Mouse (Mus musculus): ENCODE data around the gene Gm3594.
"Not testable (repeated sequence)": the region's sequence is repeated elsewhere in the genome, so short reads cannot be mapped to it uniquely, and the experiment has no call there.

The Gm3594 gene

DNA sequence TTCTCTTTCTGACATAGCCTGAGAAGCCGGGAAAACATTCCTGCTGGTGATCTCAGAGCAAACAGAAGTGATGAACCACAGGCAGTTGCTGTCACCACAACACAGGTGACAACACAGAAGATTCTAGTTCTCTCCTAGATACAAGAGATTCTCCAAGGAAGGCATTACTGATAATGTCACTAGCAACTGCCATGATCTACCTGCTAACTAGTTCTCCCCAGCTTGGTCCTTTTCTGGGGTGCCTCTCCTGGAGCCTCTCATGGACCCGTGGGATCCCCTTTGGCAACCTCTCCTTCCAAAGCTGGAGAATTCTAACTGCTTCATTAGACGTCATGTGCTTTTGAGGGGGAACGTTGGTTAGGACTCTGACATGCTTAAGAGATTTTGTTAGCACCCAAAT is at the start of gene Gm3594:
Gm3594 (minus strand) TSS at position 101 of the 400 bp plus-strand sequence.
- not testable (repeated sequence) for DNase-seq

DNA sequence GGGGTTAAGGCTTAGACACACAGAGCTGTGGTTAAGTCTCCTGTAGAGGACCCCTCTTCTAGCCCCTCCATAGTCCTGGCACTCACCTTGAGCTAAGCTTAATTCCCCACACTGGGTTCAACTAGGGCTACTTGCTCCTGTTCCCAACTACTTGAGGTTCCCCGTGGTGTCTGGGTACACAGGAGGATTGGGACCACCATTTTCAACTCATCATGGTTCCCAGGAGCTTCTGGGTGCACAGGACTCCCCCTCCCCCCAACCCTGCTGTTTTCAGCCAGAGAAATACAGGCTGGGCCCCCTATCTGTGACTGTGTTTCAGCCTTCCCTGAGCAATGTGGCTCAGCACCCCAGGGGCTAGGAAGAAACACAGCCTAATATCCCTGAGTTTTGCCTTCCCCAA is 41.9 kb upstream of the Gm3594 start:
- not testable (repeated sequence) for DNase-seq

DNA sequence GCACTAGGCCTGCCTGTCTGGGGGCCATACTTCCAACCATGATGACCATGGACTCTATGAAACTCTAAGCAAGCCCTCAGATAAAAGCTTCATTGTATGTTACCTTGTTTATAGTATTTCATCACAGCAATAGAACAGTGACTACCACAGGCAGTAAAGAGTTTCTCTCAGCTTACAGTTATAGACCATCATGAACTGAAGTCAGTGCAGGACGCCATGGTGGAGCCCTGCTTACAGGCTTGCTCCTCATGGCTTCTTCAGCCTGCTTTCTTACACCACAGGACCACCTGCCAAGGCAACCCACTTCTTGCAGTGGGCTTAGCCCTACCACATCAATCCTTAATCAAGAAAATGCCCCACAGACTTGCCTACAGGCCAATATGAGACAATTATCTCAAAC is 41.1 kb upstream of the Gm3594 start:
- not testable (repeated sequence) for DNase-seq

DNA sequence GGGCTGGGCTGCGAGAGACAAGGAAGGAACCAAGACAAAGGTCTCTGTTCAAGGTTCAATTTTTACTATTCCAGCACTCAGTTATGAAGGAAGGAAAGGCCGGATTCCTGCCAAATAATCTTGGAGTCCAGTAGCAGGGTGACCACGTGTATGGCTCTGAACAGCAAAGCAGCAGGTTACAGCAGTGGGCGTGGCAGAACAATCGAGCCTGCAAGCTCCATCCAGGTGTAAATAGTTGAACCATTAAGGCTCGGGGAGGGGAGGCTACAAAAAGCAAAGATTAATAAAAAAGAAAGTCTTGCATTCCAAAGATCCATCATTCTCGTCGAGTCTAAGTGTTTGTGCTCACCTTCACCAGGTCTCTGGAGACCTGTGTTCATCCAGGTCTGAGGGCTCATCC is 37.7 kb upstream of the Gm3594 start:
- DNase-seq = not testable (repeated sequence)

DNA sequence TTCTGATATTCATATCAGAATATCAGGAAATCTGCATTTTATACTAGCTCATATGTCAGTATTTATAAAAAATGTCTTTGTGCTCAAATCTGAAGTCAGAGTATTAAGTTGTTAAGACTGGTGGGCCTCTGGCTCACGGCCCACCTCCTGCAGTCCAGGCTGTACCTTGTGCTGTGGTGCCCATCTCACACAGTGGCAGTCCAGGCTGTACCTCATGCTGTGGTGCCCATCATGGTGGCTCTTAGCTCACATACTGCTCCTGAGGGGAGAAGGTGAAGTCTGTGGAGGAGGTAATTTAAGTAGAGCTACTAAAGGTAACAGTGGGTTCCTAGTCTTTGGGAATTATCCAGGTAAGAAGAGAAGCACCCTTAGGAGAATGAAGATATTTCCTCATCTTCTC is 27.4 kb upstream of the Gm3594 start:
- not testable (repeated sequence) for DNase-seq

DNA sequence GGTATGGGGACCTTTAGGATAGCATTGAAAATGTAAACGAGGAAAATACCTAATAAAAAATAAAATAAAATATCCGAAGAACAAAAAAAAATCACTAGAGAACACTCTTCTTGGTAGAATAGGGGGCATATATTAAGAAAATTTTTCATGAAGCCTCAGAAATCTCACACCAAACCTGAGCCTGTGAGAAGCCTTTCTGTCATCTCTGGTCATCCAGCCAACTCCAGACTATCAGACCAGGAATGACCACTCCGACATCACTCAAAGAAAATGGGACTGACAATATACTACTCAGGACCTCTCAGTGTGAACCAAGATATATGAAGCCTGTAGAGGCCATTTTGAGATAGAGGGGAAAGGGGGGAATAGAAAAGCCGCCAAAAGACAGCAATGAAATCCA is 3.6 kb downstream of the Gm3594 start:
- not testable (repeated sequence) for DNase-seq

DNA sequence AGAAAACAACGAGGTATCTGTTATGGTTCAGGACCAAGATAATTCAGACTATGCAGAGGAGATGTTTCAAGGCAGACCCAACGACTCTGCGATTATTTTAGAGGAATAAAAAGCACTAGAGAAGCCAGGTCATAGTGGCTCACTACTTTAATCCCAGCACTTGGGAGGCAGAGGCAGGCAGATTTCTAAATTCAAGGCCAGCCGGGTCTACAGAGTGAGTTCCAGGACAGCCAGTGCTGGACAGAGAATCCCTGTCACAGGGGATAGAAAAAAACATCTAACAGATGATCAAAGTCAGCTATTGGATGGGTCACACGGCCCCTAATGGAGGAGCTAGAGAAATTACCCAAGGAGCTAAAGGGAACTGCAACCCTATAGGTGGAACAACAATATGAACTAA is 4.2 kb downstream of the Gm3594 start:
- not testable (repeated sequence) for DNase-seq

DNA sequence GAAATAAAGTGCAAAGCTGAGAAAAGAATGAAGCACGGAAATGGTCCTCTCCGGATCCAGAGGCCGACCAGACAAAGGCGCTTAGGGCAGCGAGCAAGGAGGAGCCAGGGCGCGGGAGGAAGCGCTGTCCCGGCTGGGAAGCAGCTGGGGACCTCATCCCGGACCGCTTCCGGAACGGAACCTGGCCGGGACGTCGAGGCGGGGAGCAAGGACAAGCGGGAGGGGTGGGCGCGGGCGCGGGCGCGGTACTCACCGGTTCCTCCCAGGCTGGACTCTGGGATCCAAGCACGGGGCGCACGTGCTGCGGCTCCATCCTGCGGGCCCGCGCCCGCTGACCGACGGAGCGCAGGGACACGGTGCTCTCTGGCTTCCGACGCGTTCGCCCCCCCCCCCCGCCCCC is 17.6 kb downstream of the Gm3594 start:
- DNase-seq = not testable (repeated sequence)

DNA sequence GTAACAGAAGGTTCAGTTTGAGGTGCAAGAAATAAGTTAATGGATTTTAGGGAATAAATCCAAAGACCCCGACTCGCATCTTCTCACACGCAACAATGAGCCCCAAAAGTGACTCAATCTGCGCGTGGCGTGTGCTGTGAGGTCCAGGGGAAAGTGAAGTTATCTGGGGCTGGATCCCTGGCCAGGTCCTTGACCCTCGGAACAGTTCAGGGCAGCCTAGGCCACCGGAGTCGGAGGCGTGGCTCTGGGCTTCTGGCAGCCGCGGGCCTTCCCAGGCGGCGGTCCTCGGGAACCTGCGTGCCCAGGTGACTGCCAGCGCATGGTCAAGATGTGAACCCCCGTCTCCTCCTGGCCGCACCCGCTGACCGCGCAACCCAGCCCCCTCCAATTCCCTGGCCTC is 18.1 kb downstream of the Gm3594 start:
- peak; percentile 0 for DNase-seq

DNA sequence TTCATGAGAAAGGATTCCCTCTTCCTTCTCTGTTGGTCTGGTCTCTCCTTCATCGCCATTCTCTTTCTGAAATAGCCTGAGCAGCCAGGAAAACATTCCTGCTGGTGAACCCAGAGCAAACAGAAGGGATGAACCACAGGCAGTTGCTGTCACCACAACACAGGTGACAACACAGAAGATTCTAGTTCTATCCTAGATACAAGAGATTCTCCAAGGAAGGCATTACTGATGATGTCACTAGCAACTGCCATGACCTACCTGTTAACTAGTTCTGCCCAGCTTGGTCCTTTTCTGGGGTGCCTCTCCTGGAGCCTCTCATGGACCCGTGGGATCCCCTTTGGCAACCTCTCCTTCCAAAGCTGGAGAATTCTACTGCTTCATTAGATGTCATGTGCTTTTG is 32.0 kb downstream of the Gm3594 start, which contains the start of gene Gm3591:
Gm3591 (minus strand) TSS at position 101 of the 400 bp plus-strand sequence.
- not testable (repeated sequence) for DNase-seq

DNA sequence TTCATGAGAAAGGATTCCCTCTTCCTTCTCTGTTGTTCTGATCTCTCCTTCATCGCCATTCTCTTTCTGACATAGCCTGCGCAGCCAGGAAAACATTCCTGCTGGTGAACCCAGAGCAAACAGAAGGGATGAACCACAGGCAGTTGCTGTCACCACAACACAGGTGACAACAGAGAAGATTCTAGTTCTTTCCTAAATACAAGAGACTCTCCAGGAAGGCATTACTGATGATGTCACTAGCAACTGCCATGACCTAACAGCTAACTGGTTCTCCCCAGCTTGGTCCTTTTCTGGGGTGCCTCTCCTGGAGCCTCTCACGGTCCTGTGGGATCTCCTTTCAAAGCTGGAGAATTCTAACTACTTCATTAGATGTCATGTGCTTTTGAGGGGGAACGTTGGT is 54.2 kb downstream of the Gm3594 start, which contains the start of gene Gm16440:
Gm16440 (minus strand) TSS at position 101 of the 400 bp plus-strand sequence.
- DNase-seq = not testable (repeated sequence)
